Mouse (Mus musculus): ENCODE results near the gene Fndc9.

Fndc9 gene

GRCm38 (mm10) chr11:46235334-46235733 lies at the start of gene Fndc9:
Gene Fndc9, plus strand, starts transcription at chr11:46235531.
- DNase-seq (ENCODE audit: low spot score) = no peak

GRCm38 (mm10) chr11:46188283-46188682 lies 47.0 kb upstream of the Fndc9 start:
- no peak for DNase-seq (ENCODE audit: low spot score)

GRCm38 (mm10) chr11:46194175-46194574 lies 41.2 kb upstream of the Fndc9 start:
- no peak for DNase-seq (ENCODE audit: low spot score)

- no peak for DNase-seq (ENCODE audit: low spot score)
These were observed 34.7 kb upstream of the Fndc9 start for GRCm38 (mm10) chr11:46200664-46201063.

- no peak for DNase-seq (ENCODE audit: low spot score)
These were observed 33.4 kb upstream of the Fndc9 start for GRCm38 (mm10) chr11:46201636-46202546.

- no peak for DNase-seq (ENCODE audit: low spot score)
These were observed 32.8 kb upstream of the Fndc9 start for GRCm38 (mm10) chr11:46202547-46202887.

- no peak for DNase-seq (ENCODE audit: low spot score)
These were observed 30.5 kb upstream of the Fndc9 start for GRCm38 (mm10) chr11:46204841-46205240.

GRCm38 (mm10) chr11:46205639-46206409 lies 29.5 kb upstream of the Fndc9 start:
- DNase-seq (ENCODE audit: low spot score) = no peak

GRCm38 (mm10) chr11:46209884-46210283 lies 25.4 kb upstream of the Fndc9 start:
- no peak for DNase-seq (ENCODE audit: low spot score)

- DNase-seq (ENCODE audit: low spot score) = no peak
These were observed 23.5 kb upstream of the Fndc9 start for GRCm38 (mm10) chr11:46211858-46212257.

- no peak for DNase-seq (ENCODE audit: low spot score)
These were observed 21.5 kb upstream of the Fndc9 start for GRCm38 (mm10) chr11:46213844-46214243.

- DNase-seq (ENCODE audit: low spot score) = no peak
These were observed 20.7 kb upstream of the Fndc9 start for GRCm38 (mm10) chr11:46214368-46215230.

GRCm38 (mm10) chr11:46215354-46215753 lies 20.0 kb upstream of the Fndc9 start:
- DNase-seq (ENCODE audit: low spot score) = peak; percentile 43

- DNase-seq (ENCODE audit: low spot score) = peak; percentile 38
These were observed 18.7 kb upstream of the Fndc9 start for GRCm38 (mm10) chr11:46216669-46217068.

GRCm38 (mm10) chr11:46217686-46218085 lies 17.6 kb upstream of the Fndc9 start:
- no peak for DNase-seq (ENCODE audit: low spot score)

GRCm38 (mm10) chr11:46218584-46218983 lies 16.7 kb upstream of the Fndc9 start:
- DNase-seq (ENCODE audit: low spot score) = no peak

- no peak for DNase-seq (ENCODE audit: low spot score)
These were observed 16.0 kb upstream of the Fndc9 start for GRCm38 (mm10) chr11:46219380-46219779.

GRCm38 (mm10) chr11:46220211-46220610 lies 15.1 kb upstream of the Fndc9 start:
- no peak for DNase-seq (ENCODE audit: low spot score)

GRCm38 (mm10) chr11:46223575-46223974 lies 11.8 kb upstream of the Fndc9 start:
- no peak for DNase-seq (ENCODE audit: low spot score)

GRCm38 (mm10) chr11:46225345-46225744 lies 10.0 kb upstream of the Fndc9 start:
- no peak for DNase-seq (ENCODE audit: low spot score)

- DNase-seq (ENCODE audit: low spot score) = no peak
These were observed 5.1 kb upstream of the Fndc9 start for GRCm38 (mm10) chr11:46230184-46230583.

- no peak for DNase-seq (ENCODE audit: low spot score)
These were observed 2.5 kb upstream of the Fndc9 start for GRCm38 (mm10) chr11:46232803-46233202.
